Mouse (Mus musculus) embryo, embryonic 11 days (tissue): Measurements from ENCODE around the gene Vmn1r166.
"Not testable (repeated sequence)": the region's sequence is repeated elsewhere in the genome, so short reads cannot be mapped to it uniquely, and the experiment has no call there.

ENCODE experiments used
- DNase-seq: peaks from one replicate; pipeline ENCODE4 v3.0.0-alpha.2; 2015

The Vmn1r166 gene

DNA sequence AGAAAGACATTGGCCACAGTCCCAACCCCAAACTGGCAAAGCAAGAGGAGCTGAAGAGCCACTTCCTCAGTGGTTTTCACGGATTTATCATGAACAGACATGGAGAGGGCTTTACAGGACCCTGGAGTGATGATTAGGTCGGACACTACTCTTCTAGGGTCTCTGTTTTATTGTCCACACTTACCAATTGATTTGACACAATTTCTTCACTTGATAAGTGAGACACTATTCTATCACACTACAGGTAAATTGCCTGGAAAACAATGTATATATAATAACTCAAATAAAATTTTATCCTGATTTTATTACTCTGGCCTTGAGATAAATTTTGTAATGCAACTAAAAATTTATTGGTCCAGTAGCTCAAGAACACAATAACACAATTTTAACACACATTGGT, at the start of gene Vmn1r166:
Gene Vmn1r166 (minus strand): TSS at position 101 of the 400 bp plus-strand sequence.
- not testable (repeated sequence) for DNase-seq

DNA sequence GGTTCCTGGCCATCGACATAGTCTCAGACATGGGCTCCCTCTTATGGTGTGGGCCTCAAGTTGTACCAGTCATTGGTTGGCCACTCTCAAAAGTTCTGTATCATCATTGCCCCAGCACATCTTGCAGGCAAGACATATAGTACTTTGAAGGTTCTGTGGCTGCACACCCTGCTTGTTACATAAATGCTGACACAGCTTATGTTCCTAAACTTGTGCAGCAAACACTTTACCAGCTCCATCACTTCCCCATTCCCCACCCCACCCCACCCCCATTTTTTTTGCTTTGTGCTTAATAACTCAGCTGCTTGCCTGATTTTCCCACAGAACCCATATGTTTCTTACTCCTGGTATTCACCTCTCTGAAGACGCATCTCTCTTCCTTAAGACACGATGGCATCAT, 49.4 kb upstream of the Vmn1r166 start, which contains the start of gene Nlrp4e:
Gene Nlrp4e (plus strand): TSS at position 301 of the 400 bp plus-strand sequence.
- not testable (repeated sequence) for DNase-seq

DNA sequence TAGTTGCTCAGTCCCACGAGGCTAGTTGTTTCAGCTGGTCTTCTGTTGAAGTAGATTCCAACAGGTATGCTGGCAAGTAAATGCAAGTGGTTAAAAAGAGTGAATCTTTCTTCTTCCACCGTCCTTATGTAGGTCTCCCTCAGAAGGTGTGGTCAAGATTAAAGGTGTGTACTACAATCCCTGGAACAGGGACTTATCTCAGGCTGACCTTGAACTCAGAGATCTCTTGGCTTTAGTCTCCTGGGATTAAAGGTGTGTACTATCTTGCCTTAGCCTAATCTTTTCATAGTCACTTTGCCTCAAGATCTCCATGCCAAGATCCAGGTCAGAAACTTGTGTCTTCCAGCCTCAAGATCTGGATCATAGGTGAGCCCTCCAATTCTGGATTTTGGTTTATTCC, 27.3 kb upstream of the Vmn1r166 start, which contains the start of gene Gm6902:
Gene Gm6902 (minus strand): TSS at position 101 of the 400 bp plus-strand sequence.
- not testable (repeated sequence) for DNase-seq

DNA sequence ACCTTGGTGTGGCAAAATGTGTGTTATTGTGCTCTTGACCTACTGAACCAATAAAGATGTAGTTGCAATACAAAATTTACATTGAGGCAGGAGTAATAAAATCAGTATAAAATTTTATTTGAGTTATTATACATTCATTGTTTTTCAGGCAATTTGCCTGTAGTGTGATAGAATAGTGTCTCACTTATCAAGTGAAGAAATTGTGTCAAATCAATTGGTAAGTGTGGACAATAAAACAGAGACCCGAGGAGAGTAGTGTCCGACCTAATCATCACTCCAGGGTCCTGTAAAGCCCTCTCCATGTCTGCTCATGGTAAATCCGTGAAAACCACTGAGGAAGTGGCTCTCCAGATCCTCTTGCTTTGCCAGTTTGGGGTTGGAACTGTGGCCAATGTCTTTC, 34.5 kb downstream of the Vmn1r166 start, which contains the start of gene Vmn1r165:
Gene Vmn1r165 (plus strand): TSS at position 301 of the 400 bp plus-strand sequence.
- DNase-seq: not testable (repeated sequence)
